Mouse (Mus musculus) heart, postnatal 10 days (tissue): ENCODE measurements around the gene Vmn1r169. TPM values are rescaled to one million over a fixed set of nuclear protein-coding genes. Genes with fewer than 3 reads are reported as not detected.
"Not testable (repeated sequence)": the region's sequence is repeated elsewhere in the genome, so short reads cannot be mapped to it uniquely, and the experiment has no call there.

Experiments
- DNase-seq, 2 experiments: peaks; one replicate each; pipeline ENCODE4 v3.0.0; 2021
- intact Hi-C: fragments of 180-260 bp; cut with DNase I; formaldehyde crosslinking; loops from one replicate; pipeline ENCODE4 v1.15.1; 2025
- total RNA-seq, 2 experiments: library from RNA; stranded (reverse); gene quantifications; 2 replicates each; pipeline ENCODE4 v1.2.3; 2021

The Vmn1r169 gene
- total RNA-seq = not detected

- DNase-seq, intact Hi-C loops: not testable (repeated sequence)
Measured at GRCm38 (mm10) chr7:23575226-23575625, at the start of gene Vmn1r169. Gene Vmn1r169, plus strand, starts transcription at chr7:23575526.

GRCm38 (mm10) chr7:23539432-23539831 lies 35.9 kb upstream of the Vmn1r169 start, which contains the start of gene Vmn1r168:
Gene Vmn1r168, plus strand, starts transcription at chr7:23539732.
- intact Hi-C loops, DNase-seq: not testable (repeated sequence)

GRCm38 (mm10) chr7:23605875-23606274 lies 30.5 kb downstream of the Vmn1r169 start, which contains the start of gene Vmn1r170:
Gene Vmn1r170, plus strand, starts transcription at chr7:23606175.
- DNase-seq, intact Hi-C loops: not testable (repeated sequence)

Other genes starting within 250 kb of the Vmn1r169 start
- not detected for gene Nlrp5, start 189.6 kb upstream of the Vmn1r169 start, total RNA-seq
- not detected for gene Vmn1r167, start 68.3 kb upstream of the Vmn1r169 start, total RNA-seq
- gene Vmn1r168, start 35.8 kb upstream of the Vmn1r169 start, total RNA-seq = not detected
- gene Vmn1r170, start 30.6 kb downstream of the Vmn1r169 start, total RNA-seq = not detected
- not detected for gene Vmn1r171, start 55.2 kb downstream of the Vmn1r169 start, total RNA-seq
- not detected for gene Vmn1r172, start 82.8 kb downstream of the Vmn1r169 start, total RNA-seq
- gene Vmn1r173, start 125.2 kb downstream of the Vmn1r169 start, total RNA-seq = not detected
- gene Vmn1r174, start 176.7 kb downstream of the Vmn1r169 start, total RNA-seq = not detected
- gene Vmn1r175, start 235.1 kb downstream of the Vmn1r169 start, total RNA-seq = not detected